Mouse (Mus musculus): Measurements from ENCODE around the gene Mknk2. TPM values are rescaled to one million over a fixed set of nuclear protein-coding genes. Genes with fewer than 3 reads are reported as not detected.
"Not testable (repeated sequence)": the region's sequence is repeated elsewhere in the genome, so short reads cannot be mapped to it uniquely, and the experiment has no call there.

The Mknk2 gene
- total RNA-seq, 2 experiments from 2014 or later = 162 to 331 TPM

- no peak for DNase-seq (ENCODE audit: low spot score in 2 of 2)
Observed at GRCm38 (mm10) chr10:80654866-80655265, 23.0 kb downstream of the Mknk2 start.

GRCm38 (mm10) chr10:80653156-80653720, 24.7 kb downstream of the Mknk2 start:
- no peak for DNase-seq (ENCODE audit: low spot score in 2 of 2)

- DNase-seq (ENCODE audit: low spot score in 2 of 2) = no peak
Observed at GRCm38 (mm10) chr10:80650392-80650791, 27.5 kb downstream of the Mknk2 start.

GRCm38 (mm10) chr10:80649910-80650309, 28.0 kb downstream of the Mknk2 start:
- DNase-seq (ENCODE audit: low spot score in 2 of 2) = not testable (repeated sequence)

GRCm38 (mm10) chr10:80646936-80647335, 31.0 kb downstream of the Mknk2 start:
- no peak for DNase-seq (ENCODE audit: low spot score in 2 of 2)

- no peak for DNase-seq (ENCODE audit: low spot score in 2 of 2)
Observed at GRCm38 (mm10) chr10:80635345-80635744, 42.6 kb downstream of the Mknk2 start.

- no peak for DNase-seq (ENCODE audit: low spot score in 2 of 2)
Observed at GRCm38 (mm10) chr10:80628925-80629324, 49.0 kb downstream of the Mknk2 start.

GRCm38 (mm10) chr10:80627685-80628084, 50.2 kb downstream of the Mknk2 start:
- no peak for DNase-seq (ENCODE audit: low spot score in 2 of 2)

GRCm38 (mm10) chr10:80625764-80626163, 52.1 kb downstream of the Mknk2 start:
- DNase-seq (ENCODE audit: low spot score in 2 of 2) = no peak

- peak; percentile 40 to 62 for DNase-seq (ENCODE audit: low spot score in 2 of 2)
Observed at GRCm38 (mm10) chr10:80623457-80624191, 54.3 kb downstream of the Mknk2 start.

- DNase-seq (ENCODE audit: low spot score in 2 of 2) = peak in 1 of 2 experiments; percentile 54
Observed at GRCm38 (mm10) chr10:80622661-80623456, 55.1 kb downstream of the Mknk2 start, which contains the start of gene Csnk1g2. Csnk1g2 (plus strand) TSS chr10:80622838.

GRCm38 (mm10) chr10:80621940-80622660, 55.8 kb downstream of the Mknk2 start:
- peak; percentile 99 to 100 for DNase-seq (ENCODE audit: low spot score in 2 of 2)

GRCm38 (mm10) chr10:80621690-80621939, 56.3 kb downstream of the Mknk2 start:
- DNase-seq (ENCODE audit: low spot score in 2 of 2) = no peak

- DNase-seq (ENCODE audit: low spot score in 2 of 2) = no peak
Observed at GRCm38 (mm10) chr10:80620796-80621689, 56.9 kb downstream of the Mknk2 start.

- no peak for DNase-seq (ENCODE audit: low spot score in 2 of 2)
Observed at GRCm38 (mm10) chr10:80620365-80620764, 57.5 kb downstream of the Mknk2 start.

GRCm38 (mm10) chr10:80619465-80620244, 58.3 kb downstream of the Mknk2 start:
- DNase-seq (ENCODE audit: low spot score in 2 of 2) = no peak

GRCm38 (mm10) chr10:80618181-80618580, 59.7 kb downstream of the Mknk2 start:
- DNase-seq (ENCODE audit: low spot score in 2 of 2) = no peak

Measured in adrenal gland, adult 18-20 months (tissue).